Mouse (Mus musculus): ENCODE measurements around the gene Mrpl47. TPM values are rescaled to one million over a fixed set of nuclear protein-coding genes. Genes with fewer than 3 reads are reported as not detected.
"Not testable (repeated sequence)": the region's sequence is repeated elsewhere in the genome, so short reads cannot be mapped to it uniquely, and the experiment has no call there.

The Mrpl47 gene
- polyA plus RNA-seq, 1 experiment from 2014 or later = 30.2 TPM

- not testable (repeated sequence) for H3K4me3 ChIP-seq; H3K4me1 ChIP-seq (replicated peaks); H3K27me3 ChIP-seq; H3K4me2 ChIP-seq; H3K9me3 ChIP-seq; H3K36me3 ChIP-seq; H3K27ac ChIP-seq (replicated peaks); H3K9ac ChIP-seq; ATAC-seq (ENCODE audit: low FRiP score, low read depth)
- 89% methylated on average over 10 of the region's 10 CpGs for WGBS
Measured at GRCm38 (mm10) chr3:32704632-32705031, 32.8 kb downstream of the Mrpl47 start.

GRCm38 (mm10) chr3:32704021-32704420, 33.4 kb downstream of the Mrpl47 start:
- not testable (repeated sequence) for H3K4me2 ChIP-seq; H3K9me3 ChIP-seq; ATAC-seq (ENCODE audit: low FRiP score, low read depth); H3K9ac ChIP-seq; H3K4me1 ChIP-seq (replicated peaks); H3K27me3 ChIP-seq; H3K4me3 ChIP-seq; H3K27ac ChIP-seq (replicated peaks); H3K36me3 ChIP-seq
- 94% methylated on average over 6 of the region's 6 CpGs for WGBS

- Histone ChIP-seq H3K36me3 (no peaks in the 10 kb centered on the region), H3K4me3 (no peak overlapping the region)
- 33% methylated on average over 7 of the region's 7 CpGs for WGBS
Measured at GRCm38 (mm10) chr3:32698228-32698863, 39.1 kb downstream of the Mrpl47 start.

GRCm38 (mm10) chr3:32695583-32695980, 41.8 kb downstream of the Mrpl47 start:
- no peak overlapping the region for H3K9ac ChIP-seq
- no peak overlapping the region for H3K4me3 ChIP-seq
- H3K9me3 ChIP-seq = no peaks in the 10 kb centered on the region
- no peak for ATAC-seq (ENCODE audit: low FRiP score, low read depth)
- H3K36me3 ChIP-seq = no peaks in the 10 kb centered on the region
- no peak overlapping the region for H3K4me2 ChIP-seq
- H3K27ac ChIP-seq (replicated peaks) = no peak overlapping the region
- WGBS = 83% methylated on average over 4 of the region's 4 CpGs
- no peaks in the 10 kb centered on the region for H3K27me3 ChIP-seq
- no peaks in the 10 kb centered on the region for H3K4me1 ChIP-seq (replicated peaks)

More at GRCm38 (mm10) chr3:32698228-32698863, 39.1 kb downstream of the Mrpl47 start:
- H3K27me3 ChIP-seq = no peaks in the 10 kb centered on the region
- no peak overlapping the region for H3K9ac ChIP-seq
- peak; percentile 85 for ATAC-seq (ENCODE audit: low FRiP score, low read depth)
- no peak overlapping the region for H3K4me2 ChIP-seq
- H3K4me1 ChIP-seq (replicated peaks) = no peaks in the 10 kb centered on the region
- H3K9me3 ChIP-seq = no peaks in the 10 kb centered on the region
- no peak overlapping the region for H3K27ac ChIP-seq (replicated peaks)

DNA sequence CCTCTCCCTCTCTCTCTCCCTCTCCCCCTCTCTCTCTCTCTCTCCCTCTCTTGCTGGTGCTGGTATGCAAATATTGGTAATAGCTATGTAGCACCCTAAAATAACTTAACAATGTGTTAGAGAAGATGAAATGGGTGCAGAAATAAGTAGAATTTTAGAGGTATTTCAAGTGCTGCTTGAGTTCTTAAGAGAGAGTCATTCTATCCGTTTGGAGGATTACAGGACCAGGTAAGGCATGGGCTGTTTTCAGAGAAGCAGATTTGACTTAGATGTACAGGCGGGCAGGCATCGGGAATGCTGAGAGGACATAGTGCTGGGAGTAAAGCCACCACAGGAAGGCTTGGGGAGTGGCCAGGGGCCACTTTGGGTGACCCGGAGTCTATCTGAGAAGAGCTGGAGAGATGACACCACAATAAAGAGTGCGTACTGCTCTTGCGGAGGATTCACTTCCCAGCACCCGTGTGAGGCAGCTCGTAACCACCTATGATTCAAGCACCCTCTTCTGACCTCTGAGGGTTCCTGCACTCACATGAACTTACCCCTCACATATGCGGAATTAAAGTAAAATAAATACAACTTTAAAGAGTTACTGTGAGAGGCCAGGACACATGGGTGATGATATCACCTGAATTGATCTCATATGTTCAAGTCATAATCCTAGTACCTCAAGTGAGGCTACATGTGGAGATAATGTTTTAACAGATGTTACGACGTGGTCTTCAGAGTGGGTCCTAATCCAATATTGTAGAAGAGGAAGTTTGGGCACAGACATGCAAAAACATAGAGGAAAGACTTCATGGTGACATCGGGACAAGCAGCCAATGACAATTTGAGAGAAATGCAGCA, 42.4 kb downstream of the Mrpl47 start:
- no peak overlapping the region for H3K27ac ChIP-seq (replicated peaks)
- H3K36me3 ChIP-seq = no peaks in the 10 kb centered on the region
- no peaks in the 10 kb centered on the region for H3K27me3 ChIP-seq
- no peak overlapping the region for H3K4me2 ChIP-seq
- WGBS = 78% methylated on average over 12 of the region's 12 CpGs
- H3K9ac ChIP-seq = no peak overlapping the region
- ATAC-seq (ENCODE audit: low FRiP score, low read depth) = no peak
- no peaks in the 10 kb centered on the region for H3K4me1 ChIP-seq (replicated peaks)
- H3K9me3 ChIP-seq = no peaks in the 10 kb centered on the region
- no peak overlapping the region for H3K4me3 ChIP-seq

DNA sequence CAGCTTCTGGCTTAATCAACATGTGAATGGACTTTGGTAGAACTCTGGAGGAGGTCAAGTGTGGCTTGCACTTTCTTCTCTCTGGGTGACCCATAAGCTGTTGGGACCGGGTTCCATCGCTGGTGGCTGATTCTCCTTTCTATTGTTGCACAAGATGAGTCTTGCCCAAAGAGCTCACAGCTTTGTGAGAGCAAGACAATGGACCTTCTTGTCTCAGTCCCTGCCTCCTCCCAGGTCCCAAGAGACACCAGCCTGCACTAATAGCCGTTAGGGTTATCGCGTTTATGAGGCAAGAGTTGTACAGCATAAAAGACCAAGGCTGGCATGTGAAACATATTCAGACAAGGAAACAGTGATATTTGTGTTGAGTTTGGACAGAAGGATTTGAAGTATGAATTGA, 43.2 kb downstream of the Mrpl47 start:
- ATAC-seq (ENCODE audit: low FRiP score, low read depth) = no peak
- no peak overlapping the region for H3K4me2 ChIP-seq
- WGBS = 52% methylated on average over 5 of the region's 5 CpGs
- no peaks in the 10 kb centered on the region for H3K4me1 ChIP-seq (replicated peaks)
- H3K4me3 ChIP-seq = no peak overlapping the region
- H3K9me3 ChIP-seq = no peaks in the 10 kb centered on the region
- H3K27ac ChIP-seq (replicated peaks) = no peak overlapping the region
- no peaks in the 10 kb centered on the region for H3K36me3 ChIP-seq
- H3K9ac ChIP-seq = no peak overlapping the region
- no peaks in the 10 kb centered on the region for H3K27me3 ChIP-seq

GRCm38 (mm10) chr3:32691841-32692240, 45.6 kb downstream of the Mrpl47 start:
- Histone ChIP-seq H3K36me3 (no peaks in the 10 kb centered on the region), H3K4me3 (no peak overlapping the region), H3K4me2 (no peak overlapping the region), H3K9ac (no peak overlapping the region), H3K4me1 (replicated peaks) (no peaks in the 10 kb centered on the region), H3K27me3 (no peaks in the 10 kb centered on the region), H3K9me3 (no peaks in the 10 kb centered on the region), H3K27ac (replicated peaks) (no peak overlapping the region)
- WGBS = 86% methylated on average over 5 of the region's 5 CpGs
- no peak for ATAC-seq (ENCODE audit: low FRiP score, low read depth)

DNA sequence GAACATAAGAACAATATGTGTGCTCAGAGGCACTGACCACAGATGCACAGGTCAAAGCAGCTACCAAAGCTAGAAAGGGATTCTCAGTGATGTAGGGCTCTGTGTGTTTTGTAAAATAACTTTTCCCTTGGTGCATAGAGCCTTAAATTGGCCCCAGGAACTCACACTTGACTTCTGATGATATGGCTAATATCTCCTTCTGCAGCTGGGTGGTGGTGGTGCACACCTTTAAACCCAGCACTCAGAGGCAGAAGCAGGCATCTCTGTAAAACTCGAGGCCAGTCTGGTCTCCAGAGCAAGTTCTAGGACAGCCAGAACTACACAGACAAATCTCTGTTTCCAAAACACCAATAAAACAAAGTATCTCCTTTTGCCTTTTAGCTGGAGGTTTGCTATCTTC, 46.5 kb downstream of the Mrpl47 start:
- no peaks in the 10 kb centered on the region for H3K4me1 ChIP-seq (replicated peaks)
- H3K9me3 ChIP-seq = no peaks in the 10 kb centered on the region
- H3K4me2 ChIP-seq = no peak overlapping the region
- H3K9ac ChIP-seq = no peak overlapping the region
- no peaks in the 10 kb centered on the region for H3K27me3 ChIP-seq
- 54% methylated on average over 1 of the region's 1 CpGs for WGBS
- H3K4me3 ChIP-seq = no peak overlapping the region
- H3K27ac ChIP-seq (replicated peaks) = no peak overlapping the region
- no peaks in the 10 kb centered on the region for H3K36me3 ChIP-seq
- no peak for ATAC-seq (ENCODE audit: low FRiP score, low read depth)

GRCm38 (mm10) chr3:32690008-32690407, 47.4 kb downstream of the Mrpl47 start:
- Histone ChIP-seq H3K9ac (no peak overlapping the region), H3K4me3 (no peak overlapping the region), H3K4me1 (replicated peaks) (no peaks in the 10 kb centered on the region), H3K36me3 (no peaks in the 10 kb centered on the region), H3K27ac (replicated peaks) (no peak overlapping the region), H3K9me3 (no peaks in the 10 kb centered on the region), H3K27me3 (no peaks in the 10 kb centered on the region), H3K4me2 (no peak overlapping the region)
- WGBS = 91% methylated on average over 3 of the region's 3 CpGs
- ATAC-seq (ENCODE audit: low FRiP score, low read depth) = no peak

DNA sequence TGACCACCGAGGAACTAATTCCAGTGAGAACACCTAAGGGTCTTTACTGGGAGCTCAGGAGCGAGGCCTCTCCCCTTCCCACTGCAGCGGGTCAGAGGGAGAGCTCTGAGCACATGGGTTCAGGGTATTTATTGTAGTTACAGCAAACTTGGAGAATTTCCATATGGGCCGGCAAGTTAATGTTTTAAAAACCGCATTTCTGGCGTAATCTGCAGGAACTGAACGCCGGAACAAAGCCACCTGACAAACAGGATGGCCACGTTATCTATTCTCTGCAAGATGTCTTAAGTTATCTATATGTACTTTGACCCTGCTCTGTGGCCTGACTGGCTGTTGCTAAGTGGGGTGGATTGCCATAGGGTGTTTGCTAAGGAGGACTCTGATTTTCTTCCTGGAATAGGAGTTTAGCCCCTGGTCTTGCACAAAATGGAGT, 47.8 kb downstream of the Mrpl47 start:
- no peak overlapping the region for H3K4me2 ChIP-seq
- H3K27me3 ChIP-seq = no peaks in the 10 kb centered on the region
- no peak overlapping the region for H3K27ac ChIP-seq (replicated peaks)
- H3K9me3 ChIP-seq = no peaks in the 10 kb centered on the region
- no peaks in the 10 kb centered on the region for H3K4me1 ChIP-seq (replicated peaks)
- H3K9ac ChIP-seq = no peak overlapping the region
- H3K4me3 ChIP-seq = no peak overlapping the region
- ATAC-seq (ENCODE audit: low FRiP score, low read depth) = no peak
- H3K36me3 ChIP-seq = no peaks in the 10 kb centered on the region
- 89% methylated on average over 9 of the region's 9 CpGs for WGBS

DNA sequence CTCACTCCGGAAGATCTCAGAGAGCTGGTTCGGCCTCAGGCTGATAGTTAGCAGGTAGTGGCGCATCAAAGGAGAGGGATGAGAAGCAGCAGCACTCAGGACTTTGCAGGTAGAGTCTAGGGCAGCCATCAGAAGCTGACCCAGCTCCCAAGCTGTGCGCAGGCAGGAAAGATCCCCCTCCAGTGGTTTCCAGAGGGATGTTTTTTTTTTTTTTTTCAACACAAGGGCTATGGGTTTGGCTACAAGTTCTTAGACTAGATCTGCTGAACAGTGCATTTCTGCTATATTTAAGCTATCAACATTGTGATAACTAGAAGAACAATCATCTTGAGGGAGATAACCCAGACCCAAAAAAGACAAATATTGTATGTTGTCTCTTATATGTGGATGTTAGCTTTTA, 50.2 kb downstream of the Mrpl47 start:
- Histone ChIP-seq H3K4me2 (no peak overlapping the region), H3K27ac (replicated peaks) (no peak overlapping the region), H3K4me3 (no peak overlapping the region), H3K4me1 (replicated peaks) (no peaks in the 10 kb centered on the region), H3K27me3 (no peaks in the 10 kb centered on the region), H3K9me3 (no peaks in the 10 kb centered on the region), H3K9ac (no peak overlapping the region), H3K36me3 (no peaks in the 10 kb centered on the region)
- WGBS = 75% methylated on average over 4 of the region's 4 CpGs
- no peak for ATAC-seq (ENCODE audit: low FRiP score, low read depth)

DNA sequence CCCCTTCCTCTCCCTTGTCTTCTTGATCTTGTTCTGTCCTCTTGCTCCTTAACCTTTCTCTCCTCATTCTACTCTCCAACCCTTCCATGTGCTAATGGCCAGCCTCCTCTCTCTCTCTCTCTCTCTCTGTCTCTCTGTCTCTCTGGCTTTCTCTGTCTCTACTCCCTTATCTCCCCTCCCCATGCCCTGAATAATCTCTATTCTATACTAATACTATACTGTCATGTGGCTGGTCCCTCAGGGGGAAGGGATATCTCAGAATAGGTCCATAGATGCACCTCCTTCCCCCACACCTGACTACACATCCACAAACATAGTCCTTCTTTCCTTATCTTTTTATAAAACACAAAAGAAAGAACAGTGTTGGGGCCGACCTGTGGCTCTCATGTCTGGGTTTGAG, 50.9 kb downstream of the Mrpl47 start:
- WGBS = 68% methylated on average over 1 of the region's 1 CpGs
- Histone ChIP-seq H3K4me2 (no peak overlapping the region), H3K9ac (no peak overlapping the region), H3K27me3 (no peaks in the 10 kb centered on the region), H3K9me3 (no peaks in the 10 kb centered on the region), H3K27ac (replicated peaks) (no peak overlapping the region), H3K36me3 (no peaks in the 10 kb centered on the region), H3K4me3 (no peak overlapping the region), H3K4me1 (replicated peaks) (no peaks in the 10 kb centered on the region)
- no peak for ATAC-seq (ENCODE audit: low FRiP score, low read depth)

Measured in hindbrain, embryonic 15.5 days (tissue).